Comparison of ENCODE assay signal across 23 mouse cellular contexts in genomic region chr11:76859261-76859660, GRCm38 (mm10). TPM values are rescaled to one million over a fixed set of nuclear protein-coding genes. Genes with fewer than 3 reads are reported as not detected.
A peak's percentile ranks its signal among the peaks of the same experiment; 100 is the strongest.
DNase-seq lines count a peak whose midpoint lies in the region; ATAC-seq and TF ChIP-seq lines count a peak whose summit lies in the region.
"Had no signal": no experiment of that assay in that cellular context is flagged by ENCODE, and none has a peak within 500 bp of the region (broad histone marks: within the 10 kb centered on the region; RNA-seq: fewer than 3 reads in every experiment).

No protein-coding gene starts in this region.

- no peaks in the 10 kb centered on the region for H3K9me3 ChIP-seq in embryonic facial prominence, embryonic 15.5 days (replicated peaks)
- no peaks in the 10 kb centered on the region for H3K9me3 ChIP-seq in embryonic facial prominence, embryonic 10.5 days
- H3K9me3 ChIP-seq in heart, postnatal 0 days (replicated peaks; ENCODE audit: control insufficient read depth, low read length) = no peaks in the 10 kb centered on the region
- no peaks in the 10 kb centered on the region for H3K9me3 ChIP-seq in forebrain, embryonic 11.5 days (ENCODE audit: control insufficient read depth, low read length)
- H3K9me3 ChIP-seq: embryonic facial prominence, embryonic 13.5 days; forebrain, embryonic 13.5 days; limb, embryonic 13.5 days; midbrain, embryonic 10.5 days had no signal

- 60% methylated on average over 5 of the region's 5 CpGs for WGBS in embryonic facial prominence, embryonic 15.5 days
- 66% methylated on average over 5 of the region's 5 CpGs for WGBS in embryonic facial prominence, embryonic 10.5 days
- WGBS in heart, postnatal 0 days = 43% methylated on average over 5 of the region's 5 CpGs
- 31% methylated on average over 5 of the region's 5 CpGs for WGBS in olfactory bulb, adult 2 months
- WGBS in forebrain, embryonic 11.5 days = 77% methylated on average over 5 of the region's 5 CpGs

- no peaks in the 10 kb centered on the region for H3K27me3 ChIP-seq in embryonic facial prominence, embryonic 15.5 days
- H3K27me3 ChIP-seq in embryonic facial prominence, embryonic 10.5 days (replicated peaks; ENCODE audit: low read depth, poor library complexity, severe bottlenecking) = no peaks in the 10 kb centered on the region
- no peaks in the 10 kb centered on the region for H3K27me3 ChIP-seq in heart, postnatal 0 days (ENCODE audit: control insufficient read depth, insufficient read depth, low read length)
- H3K27me3 ChIP-seq in forebrain, embryonic 11.5 days (ENCODE audit: control insufficient read depth, insufficient read depth, low read length) = no peaks in the 10 kb centered on the region
- H3K27me3 ChIP-seq: embryonic facial prominence, embryonic 13.5 days; forebrain, embryonic 13.5 days; limb, embryonic 13.5 days had no signal

- no peak for ATAC-seq in embryonic facial prominence, embryonic 15.5 days (ENCODE audit: insufficient number of reproducible peaks, low FRiP score, low TSS enrichment, low read depth)
- ATAC-seq in heart, postnatal 0 days (ENCODE audit: insufficient read depth, low read depth) = no peak
- ATAC-seq in common myeloid progenitor, adult 5-6 weeks (replicated peaks; ENCODE audit: low read depth, poor library complexity, severe bottlenecking) = peak; percentile 95
- no peak for ATAC-seq in forebrain, embryonic 11.5 days (replicated peaks; ENCODE audit: low FRiP score)
- ATAC-seq: forebrain, embryonic 13.5 days had no signal

- H3K4me2 ChIP-seq in embryonic facial prominence, embryonic 15.5 days (replicated peaks) = no peak overlapping the region
- H3K4me2 ChIP-seq in heart, postnatal 0 days (ENCODE audit: low read depth, low read length) = no peak overlapping the region
- no peak overlapping the region for H3K4me2 ChIP-seq in forebrain, embryonic 11.5 days (ENCODE audit: low read depth, low read length, severe bottlenecking)
- H3K4me2 ChIP-seq: embryonic facial prominence, embryonic 13.5 days; forebrain, embryonic 13.5 days; hindbrain, embryonic 14.5 days; limb, embryonic 13.5 days had no signal

- H3K4me1 ChIP-seq in embryonic facial prominence, embryonic 15.5 days = 0 out of 2 replicates have a peak, but pooled peaks cover 4% of the 10 kb centered on the region
- H3K4me1 ChIP-seq in embryonic facial prominence, embryonic 10.5 days = peaks cover 9% of the 10 kb centered on the region; the same call in 1 of the 2 replicates
- H3K4me1 ChIP-seq in heart, postnatal 0 days (ENCODE audit: control insufficient read depth, insufficient read depth) = peaks cover 16% of the 10 kb centered on the region
- peaks cover 16% of the 10 kb centered on the region for H3K4me1 ChIP-seq in olfactory bulb, adult 2 months (ENCODE audit: control insufficient read depth, insufficient read depth, low read length)
- H3K4me1 ChIP-seq in forebrain, embryonic 11.5 days (replicated peaks; ENCODE audit: control insufficient read depth, insufficient read depth, low read length) = peaks cover 5% of the 10 kb centered on the region; the same call in 1 of the 2 replicates
- H3K4me1 ChIP-seq: limb, embryonic 13.5 days had no signal

- TF ChIP-seq POLR2A in olfactory bulb, adult 2 months (IDR thresholded peaks at IDR 0.05; ENCODE audit: insufficient read depth, low read depth, low read length) = no peak

- no peak overlapping the region for H3K4me3 ChIP-seq in embryonic facial prominence, embryonic 15.5 days (replicated peaks)
- no peak overlapping the region for H3K4me3 ChIP-seq in embryonic facial prominence, embryonic 10.5 days
- H3K4me3 ChIP-seq in heart, postnatal 0 days (ENCODE audit: low read depth, low read length) = no peak overlapping the region
- H3K4me3 ChIP-seq in olfactory bulb, adult 2 months (ENCODE audit: insufficient read depth, low read depth, low read length) = no peak overlapping the region
- H3K4me3 ChIP-seq in forebrain, embryonic 11.5 days (ENCODE audit: low read depth, low read length) = no peak overlapping the region
- H3K4me3 ChIP-seq: embryonic facial prominence, embryonic 13.5 days; forebrain, embryonic 13.5 days; left cerebral cortex, adult 2 months; limb, embryonic 13.5 days; midbrain, embryonic 10.5 days; myocyte had no signal

- TF ChIP-seq EP300 in heart, postnatal 0 days (IDR thresholded peaks at IDR 0.05; ENCODE audit: low read depth) = no peak

- intact Hi-C loops in heart, postnatal 25 days (cut with DNase I) = no loop called here

- TF ChIP-seq CTCF in heart, postnatal 0 days (IDR thresholded peaks at IDR 0.05; ENCODE audit: low read depth) = no peak
- no peak for TF ChIP-seq CTCF in olfactory bulb, adult 2 months (IDR thresholded peaks at IDR 0.05; ENCODE audit: insufficient read depth, low read depth, low read length)

- H3K36me3 ChIP-seq in embryonic facial prominence, embryonic 15.5 days = no peaks in the 10 kb centered on the region
- H3K36me3 ChIP-seq in embryonic facial prominence, embryonic 10.5 days (replicated peaks) = no peaks in the 10 kb centered on the region
- no peaks in the 10 kb centered on the region for H3K36me3 ChIP-seq in heart, postnatal 0 days (replicated peaks; ENCODE audit: control insufficient read depth, insufficient read depth, low read length)
- H3K36me3 ChIP-seq in forebrain, embryonic 11.5 days (ENCODE audit: control insufficient read depth, insufficient read depth, low read length) = no peaks in the 10 kb centered on the region
- H3K36me3 ChIP-seq: embryonic facial prominence, embryonic 13.5 days; limb, embryonic 13.5 days; midbrain, embryonic 10.5 days had no signal

- DNase-seq in embryonic facial prominence, embryonic 10.5 days (ENCODE audit: low spot score) = no peak
- DNase-seq in heart, postnatal 0 days (ENCODE audit: low spot score) = no peak
- DNase-seq in heart, postnatal 25 days (ENCODE audit: low spot score) = no peak
- DNase-seq in left cerebral cortex, adult 11 months (ENCODE audit: low spot score) = no peak
- DNase-seq in forebrain, embryonic 11.5 days (ENCODE audit: low spot score) = no peak
- DNase-seq: adrenal gland, postnatal 14 days; cerebellum, adult 11 months; cerebellum, postnatal 36 days; kidney, adult 11 months; lung, adult 18-20 months; right cerebral cortex, postnatal 14 days; thymus, postnatal 4 days had no signal

- H3K27ac ChIP-seq in embryonic facial prominence, embryonic 15.5 days (replicated peaks) = 0 out of 2 replicates have a peak overlapping the region, but pooled peaks have one; percentile 5
- no peak overlapping the region for H3K27ac ChIP-seq in embryonic facial prominence, embryonic 10.5 days (replicated peaks)
- H3K27ac ChIP-seq in heart, postnatal 0 days (ENCODE audit: low read depth) = peak overlapping the region; percentile 50
- H3K27ac ChIP-seq in olfactory bulb, adult 2 months (ENCODE audit: insufficient read depth, low read depth, low read length) = peak overlapping the region; percentile 28; the same call in 1 of the 2 replicates
- H3K27ac ChIP-seq in forebrain, embryonic 11.5 days (ENCODE audit: low read depth, low read length) = no peak overlapping the region
- H3K27ac ChIP-seq: embryonic facial prominence, embryonic 13.5 days; forebrain, embryonic 13.5 days; hindbrain, embryonic 14.5 days; left cerebral cortex, adult 2 months; limb, embryonic 13.5 days; midbrain, embryonic 10.5 days had no signal

- no peak overlapping the region for H3K9ac ChIP-seq in embryonic facial prominence, embryonic 15.5 days
- H3K9ac ChIP-seq in heart, postnatal 0 days (replicated peaks; ENCODE audit: low read depth, low read length) = no peak overlapping the region
- no peak overlapping the region for H3K9ac ChIP-seq in forebrain, embryonic 11.5 days (ENCODE audit: low read length)
- H3K9ac ChIP-seq: embryonic facial prominence, embryonic 13.5 days; forebrain, embryonic 13.5 days; hindbrain, embryonic 14.5 days; limb, embryonic 13.5 days had no signal

RNA-seq across cellular contexts. Expression of gene Cpd, which starts 12.4 kb away (rescaled TPM):
- polyA plus RNA-seq in embryonic facial prominence, embryonic 15.5 days (2015; fragmentation: Nextera tagmentation; extraction: Ambion mirVana) = 10.8 and 11.5 TPM in 2 replicates
- 7.9 and 8.5 TPM in 2 replicates for polyA plus RNA-seq in embryonic facial prominence, embryonic 10.5 days (2016; fragmentation: Nextera tagmentation; extraction: Ambion mirVana)
- 58.6 and 66.9 TPM in 2 replicates for total RNA-seq in heart, postnatal 0 days (2014; rRNA removed; ENCODE audit: low replicate concordance)
- polyA plus RNA-seq in heart, postnatal 0 days (2015; fragmentation: Nextera tagmentation; extraction: Ambion mirVana) = 7.6 and 8.6 TPM in 2 replicates
- total RNA-seq in heart, postnatal 25 days (2021) = 10 to 100 TPM; 36.7 to 43.9 TPM
- 11.6 and 11.8 TPM in 2 replicates for total RNA-seq in common myeloid progenitor, adult 5-6 weeks (2017)
- polyA plus RNA-seq in olfactory bulb, adult 2 months (2012; ENCODE audit: insufficient read depth, insufficient read length, low replicate concordance, missing spikeins) = not detected in 2 replicates
- polyA plus RNA-seq in forebrain, embryonic 11.5 days (2014; fragmentation: Nextera tagmentation; extraction: Ambion mirVana) = 14.3 and 15.6 TPM in 2 replicates

RNA-seq across cellular contexts. Expression of gene Tmigd1, which starts 42.7 kb away (rescaled TPM):
- polyA plus RNA-seq in embryonic facial prominence, embryonic 15.5 days (2015; fragmentation: Nextera tagmentation; extraction: Ambion mirVana) = 1.5 and 1.8 TPM in 2 replicates
- not detected in 2 replicates for polyA plus RNA-seq in embryonic facial prominence, embryonic 10.5 days (2016; fragmentation: Nextera tagmentation; extraction: Ambion mirVana)
- not detected in 2 replicates for total RNA-seq in heart, postnatal 0 days (2014; rRNA removed; ENCODE audit: low replicate concordance)
- 0.41 and 0.56 TPM in 2 replicates for polyA plus RNA-seq in heart, postnatal 0 days (2015; fragmentation: Nextera tagmentation; extraction: Ambion mirVana)
- total RNA-seq in heart, postnatal 25 days (2021) = under 1 TPM; 0.45 to 0.47 TPM
- not detected in 2 replicates for total RNA-seq in common myeloid progenitor, adult 5-6 weeks (2017)
- not detected in 2 replicates for polyA plus RNA-seq in olfactory bulb, adult 2 months (2012; ENCODE audit: insufficient read depth, insufficient read length, low replicate concordance, missing spikeins)
- not detected in 2 replicates for polyA plus RNA-seq in forebrain, embryonic 11.5 days (2014; fragmentation: Nextera tagmentation; extraction: Ambion mirVana)
- total RNA-seq: gastrocnemius, adult 18-20 months; left cerebral cortex, adult 2 months had no signal
- polyA plus RNA-seq: embryonic facial prominence, embryonic 13.5 days; hindbrain, embryonic 14.5 days; limb, embryonic 13.5 days; myocyte had no signal

Comparison
In these comparisons a context has a peak if more than half of its experiments do, and no peak if none do; other contexts are left out.
1. H3K27ac ChIP-seq: peak in embryonic facial prominence, embryonic 15.5 days (single experiment), heart, postnatal 0 days (single experiment) and olfactory bulb, adult 2 months (single experiment); none in embryonic facial prominence, embryonic 10.5 days (single experiment) and forebrain, embryonic 11.5 days (single experiment).